Mouse (Mus musculus): Measurements from ENCODE around the gene Cdkal1.

DNA sequence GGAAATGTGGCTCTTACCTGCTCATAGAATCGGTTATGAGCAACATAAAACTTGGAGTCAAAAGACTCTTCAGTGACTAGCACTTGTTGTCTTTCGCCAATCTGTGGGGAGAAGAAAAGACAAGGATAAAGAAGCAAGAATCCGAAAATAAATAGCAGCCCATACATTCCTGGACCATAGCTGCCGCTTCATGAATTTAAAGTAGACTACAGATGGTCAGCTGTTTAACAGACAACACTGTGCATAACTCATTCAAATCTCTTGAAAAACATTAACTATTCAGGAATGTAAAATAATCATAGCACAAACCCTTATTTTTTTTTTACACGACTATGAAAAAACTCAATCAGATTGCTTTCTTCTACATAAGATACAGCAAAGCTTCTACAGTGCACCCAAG lies 498.0 kb downstream of the Cdkal1 start:
- TF ChIP-seq CTCF (IDR thresholded peaks at IDR 0.05; ENCODE audit: low read depth) (no peak), EP300 (IDR thresholded peaks at IDR 0.05; ENCODE audit: low read depth) (no peak)

Data from liver, postnatal 0 days (tissue).